Mouse (Mus musculus) spleen, postnatal 14 days (tissue): ENCODE data around the gene Gabarapl2.
A peak's percentile ranks its signal among the peaks of the same experiment; 100 is the strongest.

Experiments
- DNase-seq, 2 experiments: peaks; one replicate each; pipeline ENCODE4 v3.0.0; 2021 to 2022; ENCODE audit warnings: low spot score in 2 of 2

Gabarapl2 gene

DNA sequence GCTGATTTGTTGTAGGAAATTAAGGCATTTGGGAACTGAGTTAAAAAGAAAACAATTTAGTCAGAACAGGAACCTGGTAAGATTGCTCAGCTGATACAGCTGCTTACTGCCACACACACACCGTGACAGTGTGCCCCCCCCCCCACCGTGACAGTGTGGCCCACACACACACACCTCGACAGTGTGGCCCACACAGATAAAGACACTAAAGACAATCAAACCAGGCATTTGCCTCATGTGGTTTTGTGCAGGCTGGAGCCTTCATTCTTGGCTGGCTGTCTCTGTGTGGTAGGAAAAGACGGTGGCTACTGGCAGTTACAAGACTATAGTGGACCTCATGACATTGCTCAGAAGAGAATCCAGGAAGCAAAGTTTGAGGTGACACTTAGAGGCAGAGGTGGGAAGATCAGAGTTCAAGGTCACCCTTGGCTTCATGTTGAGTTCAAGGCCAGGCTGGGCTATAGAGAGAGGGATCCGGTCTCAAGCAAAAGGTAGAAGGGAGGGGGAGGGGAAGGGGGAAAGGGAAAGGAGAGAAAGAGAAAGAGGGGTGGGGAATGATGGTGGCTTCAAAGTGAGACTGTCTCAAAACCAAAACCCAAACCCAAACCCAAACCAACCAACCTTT, 26.9 kb downstream of the Gabarapl2 start:
- DNase-seq = no peak

DNA sequence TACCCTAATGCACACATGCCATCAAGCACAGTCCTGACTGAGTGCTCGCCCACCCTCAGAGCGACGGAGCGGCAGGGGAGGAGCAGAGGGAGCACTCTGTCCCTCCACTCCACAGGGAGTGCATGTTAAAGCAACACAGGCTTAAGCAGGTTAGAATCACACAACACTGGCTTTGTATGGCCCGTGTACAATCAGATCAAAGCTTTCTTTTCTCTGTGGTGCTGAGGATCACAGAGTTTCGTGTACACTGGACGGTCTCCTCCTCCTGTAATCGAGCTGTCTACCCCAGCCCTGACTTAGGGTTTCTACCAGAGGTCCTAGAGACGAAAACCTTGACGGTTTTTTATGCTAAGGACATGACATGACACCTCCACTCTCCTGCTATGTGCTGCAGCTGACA, 28.0 kb downstream of the Gabarapl2 start:
- no peak for DNase-seq

DNA sequence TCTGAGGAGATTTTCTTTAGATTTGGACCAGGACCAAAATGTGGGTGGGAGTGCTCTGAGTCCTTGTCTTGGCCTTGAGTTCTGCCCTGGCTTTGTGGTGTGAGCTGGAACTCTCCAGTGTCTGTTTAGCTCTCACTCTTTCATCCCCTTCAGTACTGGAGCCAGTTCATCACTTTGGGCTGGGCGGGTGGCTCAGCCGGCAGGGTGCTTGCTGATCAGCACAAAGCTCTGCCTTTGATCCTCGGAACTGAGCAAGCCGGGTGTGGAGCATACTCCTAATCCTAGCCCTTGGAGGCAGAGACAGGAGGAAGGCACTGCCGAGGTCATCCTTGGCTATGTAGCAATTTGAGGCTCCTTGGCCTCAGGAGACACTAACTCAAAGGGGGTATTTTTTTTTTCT, 28.5 kb downstream of the Gabarapl2 start:
- no peak for DNase-seq

DNA sequence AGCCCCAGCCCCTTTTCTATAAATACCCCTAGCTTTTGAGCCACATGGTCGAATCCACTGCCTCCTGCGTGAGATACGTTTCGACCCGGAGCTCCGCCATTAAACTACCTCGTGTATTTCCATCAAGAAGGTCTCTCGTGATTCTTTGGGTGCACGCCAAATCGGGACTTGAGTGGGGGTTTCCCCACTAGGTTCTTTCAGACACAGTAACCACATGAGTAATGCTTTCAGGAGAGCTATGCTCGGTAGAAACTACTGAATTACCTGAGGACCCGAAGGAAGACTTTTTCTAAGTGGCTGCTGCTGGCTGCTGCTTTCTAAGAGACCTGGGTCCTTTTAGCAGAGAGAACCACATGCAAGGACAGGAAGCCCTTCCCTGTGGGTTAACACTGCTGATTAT, 33.6 kb downstream of the Gabarapl2 start:
- DNase-seq = no peak

DNA sequence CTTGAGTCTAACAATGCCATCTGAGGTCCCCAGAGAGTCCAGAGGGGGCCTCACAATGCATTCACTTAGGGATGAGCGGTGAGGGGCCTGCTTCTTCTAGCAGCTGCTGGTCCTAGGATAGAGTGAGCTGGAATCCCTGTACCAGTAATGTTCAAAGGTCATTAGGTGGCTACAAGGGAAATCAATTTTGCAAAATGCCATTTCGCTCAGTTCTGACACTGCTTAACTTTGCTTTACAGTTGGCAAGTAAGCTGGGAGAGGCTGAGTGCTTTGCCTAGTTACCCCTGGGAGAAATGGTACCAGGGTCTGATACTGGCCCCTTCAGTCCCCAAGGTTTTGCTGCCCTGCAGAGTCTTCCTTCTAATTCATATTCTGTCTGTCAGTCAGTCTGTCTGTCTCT, 35.2 kb downstream of the Gabarapl2 start:
- DNase-seq = no peak

DNA sequence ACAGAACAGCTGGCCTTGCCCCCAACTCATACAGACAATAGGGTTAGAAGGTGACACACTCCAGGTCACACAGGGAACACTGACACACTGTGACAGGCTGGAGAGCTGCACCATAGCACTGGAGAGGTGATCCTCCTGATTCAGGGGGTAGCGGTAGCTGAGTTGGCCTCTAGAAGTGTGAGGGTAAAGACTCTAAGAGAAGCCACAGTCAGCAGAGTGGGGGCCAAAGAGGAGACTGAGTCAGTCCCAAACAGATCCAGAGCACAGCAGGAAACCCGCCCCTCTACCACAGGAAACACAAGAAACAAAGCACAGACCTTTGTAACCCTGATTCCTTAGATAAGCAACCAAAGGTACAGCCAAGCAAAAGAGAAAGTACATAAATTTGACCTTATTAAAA, 35.8 kb downstream of the Gabarapl2 start:
- no peak for DNase-seq

DNA sequence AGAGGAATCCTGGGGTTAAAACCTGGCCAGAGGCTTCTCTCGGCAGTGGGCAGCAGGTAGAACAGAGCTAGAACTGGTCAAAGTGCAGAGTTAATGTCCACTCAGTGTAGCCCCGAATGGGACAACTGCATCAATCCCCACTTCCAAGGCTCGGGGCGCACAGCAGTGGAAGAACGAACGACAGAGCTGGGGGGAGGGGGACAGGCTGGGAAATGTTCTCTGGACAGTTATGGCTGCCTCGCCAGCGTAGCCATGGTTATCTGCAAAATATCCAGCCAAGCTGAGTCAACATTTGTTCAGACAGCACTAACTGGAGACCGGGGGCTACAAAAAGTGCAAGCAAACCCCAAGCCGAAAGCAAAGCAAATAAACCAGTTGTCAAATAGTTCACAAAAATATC, 37.6 kb downstream of the Gabarapl2 start:
- no peak for DNase-seq

DNA sequence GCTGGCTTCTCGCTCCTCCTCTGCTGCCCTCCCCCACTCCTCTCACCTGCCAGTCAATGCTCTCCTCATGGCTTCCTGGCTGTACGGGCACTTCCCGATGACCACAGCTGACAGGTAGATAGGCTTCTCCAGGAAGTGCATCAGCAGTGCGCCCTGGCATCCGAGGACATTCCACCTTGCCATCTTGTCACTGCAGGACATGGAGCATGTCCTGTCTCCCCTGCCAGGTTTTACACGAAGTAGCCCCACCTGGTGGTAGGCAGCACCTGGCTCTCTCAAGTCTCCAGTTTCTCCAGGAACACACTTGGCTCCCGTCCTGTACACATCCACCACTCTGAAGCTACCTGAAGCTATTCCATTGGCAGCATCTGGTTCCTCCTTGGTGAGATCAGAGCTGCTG, 41.6 kb downstream of the Gabarapl2 start:
- DNase-seq = peak in 1 of 2 experiments; percentile 8

DNA sequence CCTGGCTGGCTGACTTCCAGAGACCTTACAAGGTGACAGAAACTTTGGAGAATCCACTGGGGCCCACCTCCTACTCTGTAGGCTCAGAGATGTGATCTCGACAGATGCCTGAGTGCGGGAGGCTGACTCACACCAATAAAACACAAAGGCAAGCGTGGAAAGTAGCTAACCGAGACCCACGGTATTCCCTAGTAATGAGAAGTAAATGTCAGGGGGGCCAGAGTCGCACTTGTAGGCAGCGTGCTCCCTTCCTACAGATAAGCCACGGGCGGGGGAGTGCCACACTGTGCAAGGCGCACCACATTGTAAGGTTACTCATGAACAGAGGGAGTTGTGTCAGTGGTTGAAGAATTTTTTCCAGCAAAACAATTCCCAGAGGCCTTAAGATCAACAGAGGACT, 44.0 kb downstream of the Gabarapl2 start:
- DNase-seq = no peak

DNA sequence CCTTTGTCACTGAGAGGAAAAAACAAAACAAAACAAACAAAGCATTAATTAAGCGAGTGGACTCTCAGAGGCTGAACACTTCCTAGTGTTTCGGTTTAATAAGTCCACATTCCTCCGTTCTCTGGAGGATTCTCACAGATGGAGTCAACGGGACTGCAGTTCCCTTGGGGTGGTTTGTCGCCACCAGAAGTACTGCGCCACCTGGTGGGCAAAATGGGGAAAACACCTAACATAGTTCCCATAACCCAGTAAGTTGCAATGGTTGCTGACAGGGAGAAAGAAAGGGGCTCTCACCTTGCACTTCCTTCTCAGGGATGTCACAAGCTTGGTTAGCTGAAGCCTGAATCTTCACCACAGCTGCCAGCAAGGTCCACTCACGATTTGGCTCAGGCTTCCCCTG, 49.4 kb downstream of the Gabarapl2 start:
- DNase-seq = peak; percentile 55 to 77

DNA sequence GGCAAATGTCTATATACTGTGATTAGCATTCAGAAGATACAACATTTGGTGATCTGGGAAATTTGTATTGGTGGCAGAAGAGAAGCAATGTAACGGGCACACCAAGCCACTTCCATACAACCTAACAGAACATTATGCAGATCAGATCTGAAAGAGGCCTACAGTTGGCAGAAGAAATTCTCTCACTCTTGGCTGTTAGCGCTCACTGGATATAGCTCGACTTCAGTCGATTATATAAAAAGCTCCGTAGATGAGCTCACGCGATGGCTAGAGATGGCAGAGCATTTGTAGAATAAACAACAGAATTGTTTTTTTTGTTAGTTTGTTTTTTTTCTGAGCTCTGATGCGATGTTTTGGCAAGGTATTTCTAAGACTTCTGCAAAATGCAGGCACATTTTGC, 50.8 kb downstream of the Gabarapl2 start:
- DNase-seq = no peak

DNA sequence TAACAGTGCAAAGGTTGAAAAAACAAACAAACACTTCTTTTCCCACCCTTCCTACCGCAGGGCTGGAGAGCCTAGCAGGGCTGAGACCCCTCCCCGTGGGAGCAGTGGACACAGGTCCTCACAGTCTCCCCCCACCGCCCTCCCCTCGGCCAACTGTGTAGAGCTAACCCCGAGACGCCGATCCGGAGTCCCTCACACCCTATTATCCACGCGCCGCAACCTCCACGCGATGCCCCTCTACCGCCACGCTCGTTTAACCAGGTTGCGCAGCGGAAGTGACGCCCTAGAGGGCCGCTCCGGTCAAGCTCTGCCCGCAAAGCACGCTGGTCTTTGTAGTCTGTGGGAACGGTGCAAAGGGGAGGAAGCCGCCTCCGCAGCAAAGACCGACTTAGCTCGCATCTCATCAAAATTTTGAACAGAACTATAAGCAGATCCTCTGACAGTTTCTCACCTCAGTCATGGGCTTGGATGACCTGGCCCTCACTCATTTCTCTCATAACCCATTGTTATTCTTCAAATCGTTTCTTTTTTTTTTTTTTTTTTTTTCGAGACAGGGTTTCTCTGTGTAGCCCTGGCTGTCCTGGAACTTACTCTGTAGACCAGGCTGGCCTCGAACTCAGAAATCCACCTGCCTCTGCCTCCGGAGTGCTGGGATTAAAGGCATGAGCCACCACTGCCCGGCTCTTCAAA, 51.7 kb downstream of the Gabarapl2 start, which contains the start of gene Adat1:
Gene Adat1, minus strand, starts transcription at position 290 of the 690 bp plus-strand sequence.
- peak; percentile 59 to 82 for DNase-seq

DNA sequence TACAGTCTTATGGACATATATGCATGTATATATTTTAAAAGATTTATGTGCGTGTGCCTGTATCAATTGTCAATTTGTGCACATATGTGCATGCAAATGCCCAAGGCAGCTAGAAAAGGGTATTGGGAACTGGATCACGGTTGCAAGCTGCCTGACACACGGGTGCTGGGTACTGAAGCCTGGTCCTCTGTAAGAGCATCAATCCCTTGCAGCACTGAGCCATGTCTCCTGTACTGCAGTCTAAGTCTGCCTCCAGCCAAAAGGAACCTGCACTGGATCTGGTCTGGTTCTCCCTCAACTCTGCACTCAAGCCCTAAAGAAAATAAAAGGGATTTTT, 52.2 kb downstream of the Gabarapl2 start:
- DNase-seq = no peak
